Mouse (Mus musculus) lung, postnatal 0 days (tissue): ENCODE results near the gene Slc25a36.

Experiments
- CTCF ChIP-seq: IDR thresholded peaks from 2 replicates; pipeline ENCODE4 v1.5.1; 2016; ENCODE audit warnings: antibody characterized with exemption, mild to moderate bottlenecking
- EP300 ChIP-seq: IDR thresholded peaks from 2 replicates; pipeline ENCODE4 v1.6.1; 2016; ENCODE audit warnings: antibody characterized with exemption, mild to moderate bottlenecking, control low read depth

DNA sequence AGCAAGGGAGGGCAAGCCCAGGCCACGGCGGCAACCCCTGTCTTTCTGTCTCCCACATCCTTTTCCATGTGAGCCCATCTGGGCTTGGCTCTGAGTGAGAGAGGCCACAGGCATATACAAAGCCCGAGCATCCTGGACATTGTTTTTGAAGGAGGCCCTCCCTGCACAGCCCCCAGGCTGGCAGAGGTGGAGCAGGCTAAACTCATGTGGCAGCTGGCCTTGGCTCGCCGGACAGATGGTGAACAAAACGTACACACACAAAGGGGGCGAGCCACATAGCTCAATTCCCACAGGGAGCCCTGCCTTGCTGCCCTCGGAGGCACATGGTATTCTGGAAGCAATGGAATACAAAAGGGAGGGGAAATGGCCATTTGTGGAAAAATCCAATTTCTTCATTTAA, 59.8 kb downstream of the Slc25a36 start:
- TF ChIP-seq CTCF: no peak
- TF ChIP-seq EP300: no peak
